Mouse (Mus musculus) heart, adult 2 months (tissue): ENCODE measurements around the gene Tipin. TPM values are rescaled to one million over a fixed set of nuclear protein-coding genes. Genes with fewer than 3 reads are reported as not detected.
"Not testable (repeated sequence)": the region's sequence is repeated elsewhere in the genome, so short reads cannot be mapped to it uniquely, and the experiment has no call there.

Experiments used
- DNase-seq, 2 experiments: peaks; one replicate each; pipeline ENCODE4 v3.0.0; 2021
- H3K27ac ChIP-seq: fragments of 200-600 bp; 2 replicates; pipeline ENCODE4 v1.8.1; 2022
- H3K27me3 ChIP-seq: fragments of 200-500 bp; 2 replicates; pipeline ENCODE4 v1.6.1; 2012; ENCODE audit warnings: mild to moderate bottlenecking, low read length, inconsistent platforms, mixed read lengths; ENCODE audit not compliant: control insufficient read depth, insufficient read depth
- H3K36me3 ChIP-seq: fragments of 200-500 bp; 2 replicates; pipeline ENCODE4 v1.6.1; 2012; ENCODE audit warnings: low read length, inconsistent platforms; ENCODE audit not compliant: control insufficient read depth, insufficient read depth
- H3K4me1 ChIP-seq: fragments of 200-500 bp; 2 replicates; pipeline ENCODE4 v1.6.1; 2011; ENCODE audit warnings: low read length; ENCODE audit not compliant: control insufficient read depth, insufficient read depth
- H3K4me3 ChIP-seq: fragments of 200-600 bp; 2 replicates; pipeline ENCODE4 v1.8.1; 2022
- H3K79me2 ChIP-seq: fragments of 200-500 bp; replicated peaks from 2 replicates; pipeline ENCODE4 v1.6.1; 2012; ENCODE audit warnings: mild to moderate bottlenecking, inconsistent platforms, low read length, moderate library complexity, mixed read lengths; ENCODE audit not compliant: control insufficient read depth, insufficient read depth
- H3K9ac ChIP-seq: fragments of 200-500 bp; 2 replicates; pipeline ENCODE4 v1.6.1; 2012; ENCODE audit warnings: low read depth, mild to moderate bottlenecking, control low read depth, inconsistent platforms, low read length, mixed read lengths
- CTCF ChIP-seq: fragments of 200-600 bp; IDR thresholded peaks from 2 replicates; pipeline ENCODE4 v1.8.1; 2022; ENCODE audit warnings: antibody characterized with exemption, mild to moderate bottlenecking, moderate library complexity
- EP300 ChIP-seq: fragments of 200-500 bp; IDR thresholded peaks from 2 replicates; pipeline ENCODE4 v1.6.1; 2011; ENCODE audit warnings: low read depth, low read length, control low read depth; ENCODE audit not compliant: insufficient read depth
- POLR2A ChIP-seq: fragments of 200-500 bp; IDR thresholded peaks from 2 replicates; pipeline ENCODE4 v1.6.1; 2011; ENCODE audit warnings: mild to moderate bottlenecking, low read depth, low read length, control low read depth; ENCODE audit not compliant: insufficient read depth
- WGBS: fragments of 180-500 bp; shearing (Covaris S2); methylation state at CpG from one replicate; pipeline ENCODE4 v1.1.7; 2018; 5-methylcytosine and 5-hydroxymethylcytosine counted together
- intact Hi-C: fragments of 180-260 bp; cut with DNase I; formaldehyde crosslinking; loops from one replicate; pipeline ENCODE4 v1.15.1; 2025
- polyA plus RNA-seq: library from polyadenylated mRNA; depleted of rRNA; stranded (reverse); fragments of >200 nt; gene quantifications from 2 replicates; pipeline ENCODE4 v1.2.3, GENCODE M21; 2012
- total RNA-seq, 2 experiments: library from RNA; stranded (reverse); gene quantifications; 2 replicates each; pipeline ENCODE4 v1.2.3; 2021

The Tipin gene
- total and polyA plus RNA-seq, 3 experiments = 3.8 to 9.3 (median 9.2) TPM

- no peak for DNase-seq
- H3K79me2 ChIP-seq = no peaks in the 10 kb centered on the region
- no peak overlapping the region; the same call in none of the 2 replicates for H3K4me3 ChIP-seq
- H3K4me1 ChIP-seq = no peaks in the 10 kb centered on the region
- peak overlapping the region; percentile 38 for H3K9ac ChIP-seq
- TF ChIP-seq CTCF (no peak), POLR2A (no peak), EP300 (no peak)
- peak overlapping the region; percentile 88; the same call in 1 of the 2 replicates for H3K27ac ChIP-seq
- intact Hi-C loops = loop anchor here (5.0 kb wide), 1 partner anchor 60 kb away; the partner anchor contains the start of gene Dis3l
- H3K36me3 ChIP-seq = peaks cover 4% of the 10 kb centered on the region; the same call in 1 of the 2 replicates
- 46% methylated on average over 5 of the region's 5 CpGs for WGBS
- H3K27me3 ChIP-seq = no peaks in the 10 kb centered on the region
Observed at GRCm38 (mm10) chr9:64282404-64282987, 1.1 kb downstream of the Tipin start.

- H3K9ac ChIP-seq, H3K4me1 ChIP-seq, DNase-seq, H3K27ac ChIP-seq, H3K36me3 ChIP-seq, H3K27me3 ChIP-seq, H3K79me2 ChIP-seq, intact Hi-C loops, H3K4me3 ChIP-seq: not testable (repeated sequence)
- 96% methylated on average over 4 of the region's 4 CpGs for WGBS
Observed at GRCm38 (mm10) chr9:64303086-64303485, 21.7 kb downstream of the Tipin start.

GRCm38 (mm10) chr9:64306476-64307312, 25.3 kb downstream of the Tipin start:
- intact Hi-C loops = no loop called here
- peaks cover 3% of the 10 kb centered on the region; the same call in 1 of the 2 replicates for H3K36me3 ChIP-seq

GRCm38 (mm10) chr9:64310996-64311785, 29.8 kb downstream of the Tipin start:
- no peaks in the 10 kb centered on the region for H3K27me3 ChIP-seq
- TF ChIP-seq POLR2A (no peak), CTCF (peak; percentile 27)
- no peaks in the 10 kb centered on the region; the same call in 1 of the 2 replicates for H3K36me3 ChIP-seq
- no peak overlapping the region for H3K4me3 ChIP-seq
- no peaks in the 10 kb centered on the region for H3K4me1 ChIP-seq
- intact Hi-C loops = no loop called here
- H3K79me2 ChIP-seq = no peaks in the 10 kb centered on the region
- H3K9ac ChIP-seq = no peak overlapping the region
- DNase-seq = no peak
- 75% methylated on average over 16 of the region's 16 CpGs for WGBS
- H3K27ac ChIP-seq = no peak overlapping the region

More at GRCm38 (mm10) chr9:64306476-64307312, 25.3 kb downstream of the Tipin start:
- 79% methylated on average over 6 of the region's 6 CpGs for WGBS
- no peak for TF ChIP-seq CTCF
- no peak for DNase-seq
- H3K4me1 ChIP-seq = no peaks in the 10 kb centered on the region
- H3K9ac ChIP-seq = no peak overlapping the region
- H3K27me3 ChIP-seq = no peaks in the 10 kb centered on the region
- no peaks in the 10 kb centered on the region for H3K79me2 ChIP-seq
- no peak overlapping the region for H3K27ac ChIP-seq
- H3K4me3 ChIP-seq = no peak overlapping the region

GRCm38 (mm10) chr9:64312128-64312527, 30.7 kb downstream of the Tipin start:
- no peak overlapping the region for H3K27ac ChIP-seq
- H3K9ac ChIP-seq = no peak overlapping the region
- no peaks in the 10 kb centered on the region for H3K4me1 ChIP-seq
- intact Hi-C loops = no loop called here
- peak; percentile 38 for TF ChIP-seq CTCF
- no peak for TF ChIP-seq POLR2A
- no peaks in the 10 kb centered on the region; the same call in 1 of the 2 replicates for H3K36me3 ChIP-seq
- no peak for DNase-seq
- H3K79me2 ChIP-seq = no peaks in the 10 kb centered on the region
- H3K27me3 ChIP-seq = no peaks in the 10 kb centered on the region
- H3K4me3 ChIP-seq = no peak overlapping the region
- 45% methylated on average over 1 of the region's 1 CpGs for WGBS

GRCm38 (mm10) chr9:64314696-64315095, 33.3 kb downstream of the Tipin start:
- WGBS = 94% methylated on average over 6 of the region's 6 CpGs
- no peaks in the 10 kb centered on the region for H3K36me3 ChIP-seq
- H3K27me3 ChIP-seq = no peaks in the 10 kb centered on the region
- no peaks in the 10 kb centered on the region for H3K4me1 ChIP-seq
- TF ChIP-seq EP300 (no peak), CTCF (no peak), POLR2A (no peak)
- no peak for DNase-seq
- intact Hi-C loops = no loop called here
- no peak overlapping the region for H3K9ac ChIP-seq
- H3K79me2 ChIP-seq = no peaks in the 10 kb centered on the region
- H3K4me3 ChIP-seq = no peak overlapping the region
- no peak overlapping the region for H3K27ac ChIP-seq
